Mouse (Mus musculus) embryonic facial prominence, embryonic 11.5 days (tissue): ENCODE data around the gene Adamts5. TPM values are rescaled to one million over a fixed set of nuclear protein-coding genes. Genes with fewer than 3 reads are reported as not detected.

Experiments
- ATAC-seq: fragments of 200-750 bp; cut with Nextera tagmentation; replicated peaks from 2 replicates; pipeline ENCODE4 v1.8.0; 2017; ENCODE audit warnings: low read depth; ENCODE audit not compliant: insufficient number of reproducible peaks, low FRiP score, low TSS enrichment
- DNase-seq: peaks from one replicate; pipeline ENCODE4 v3.0.0-alpha.2; 2015; ENCODE audit warnings: low spot score
- H3K27ac ChIP-seq: fragments of 300-500 bp; sonication (generic); replicated peaks from 2 replicates; pipeline ENCODE4 v1.5.1; 2014; ENCODE audit warnings: mild to moderate bottlenecking, low read depth, low read length, control low read depth
- H3K27me3 ChIP-seq: fragments of 300-500 bp; sonication (generic); 2 replicates; pipeline ENCODE4 v1.6.1; 2014; ENCODE audit warnings: mild to moderate bottlenecking, low read length, moderate library complexity, mixed read lengths; ENCODE audit not compliant: control insufficient read depth, insufficient read depth
- H3K36me3 ChIP-seq: fragments of 300-500 bp; sonication (generic); replicated peaks from 2 replicates; pipeline ENCODE4 v1.6.1; 2014; ENCODE audit warnings: low read depth, mild to moderate bottlenecking, low read length, moderate library complexity, mixed read lengths; ENCODE audit not compliant: control insufficient read depth, insufficient read depth
- H3K4me1 ChIP-seq: fragments of 300-500 bp; sonication (generic); 2 replicates; pipeline ENCODE4 v1.6.1; 2014; ENCODE audit warnings: low read length, mixed read lengths; ENCODE audit not compliant: control insufficient read depth, insufficient read depth
- H3K4me2 ChIP-seq: fragments of 300-500 bp; sonication (generic); 2 replicates; pipeline ENCODE4 v1.6.1; 2014; ENCODE audit warnings: low read depth, mild to moderate bottlenecking, control low read depth, low read length, moderate library complexity
- H3K4me3 ChIP-seq: fragments of 300-500 bp; sonication (generic); 2 replicates; pipeline ENCODE4 v1.5.1; 2014; ENCODE audit warnings: low read depth, low read length, control low read depth
- H3K9ac ChIP-seq: fragments of 300-500 bp; sonication (generic); replicated peaks from 2 replicates; pipeline ENCODE4 v1.6.1; 2014; ENCODE audit warnings: mild to moderate bottlenecking, control low read depth, low read length
- H3K9me3 ChIP-seq: fragments of 300-500 bp; sonication (generic); replicated peaks from 2 replicates; pipeline ENCODE4 v1.6.1; 2016; ENCODE audit warnings: mild to moderate bottlenecking, low read length, inconsistent platforms, mixed read lengths; ENCODE audit not compliant: control insufficient read depth
- WGBS: fragments of 180-500 bp; shearing (Covaris S2); extraction: QIAGEN DNeasy Blood & Tissue Kit; methylation state at CpG from one replicate; pipeline ENCODE4 v1.1.7; 2014; 5-methylcytosine and 5-hydroxymethylcytosine counted together
- polyA plus RNA-seq: library from polyadenylated mRNA; unstranded; fragments of >200 nt; fragmentation: Nextera tagmentation; extraction: Ambion mirVana; gene quantifications from 2 replicates; pipeline ENCODE4 v1.2.1, GENCODE M21; 2014

The Adamts5 gene
- 1.6 and 1.7 TPM in 2 replicates for polyA plus RNA-seq

DNA sequence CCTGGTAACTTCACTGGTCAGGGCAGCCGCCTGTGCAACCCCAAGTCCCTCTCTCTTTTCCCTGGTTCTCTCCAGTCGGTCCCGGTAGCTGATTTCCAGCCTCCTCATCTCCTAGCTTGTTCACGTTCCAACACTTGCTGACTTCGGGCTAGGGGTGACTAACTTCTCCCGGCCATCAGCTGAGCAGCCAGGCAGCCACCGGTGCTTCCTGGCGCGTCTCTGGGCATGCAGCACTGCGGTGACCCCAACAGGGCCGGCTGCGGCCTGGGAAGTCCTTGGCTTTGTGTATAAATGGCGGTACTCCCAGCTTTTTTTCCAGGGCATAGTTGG lies at the start of gene Adamts5:
TSS of gene Adamts5 (minus strand) at position 248 of the 330 bp plus-strand sequence.
- Histone ChIP-seq H3K27ac (no peak within 1 kb of the TSS), H3K36me3 (no peaks in the 10 kb centered on the region), H3K9me3 (no peaks in the 10 kb centered on the region), H3K4me3 (peak within 1 kb of the TSS; percentile 57), H3K4me2 (peak within 1 kb of the TSS; percentile 96), H3K9ac (peak within 1 kb of the TSS; percentile 68), H3K4me1 (no peaks in the 10 kb centered on the region), H3K27me3 (peaks cover 10% of the 10 kb centered on the region)
- DNase-seq (peak; percentile 14), ATAC-seq (no peak; the same call in 1 of the 2 replicates)
- 3% methylated on average over 13 of the region's 13 CpGs for WGBS

DNA sequence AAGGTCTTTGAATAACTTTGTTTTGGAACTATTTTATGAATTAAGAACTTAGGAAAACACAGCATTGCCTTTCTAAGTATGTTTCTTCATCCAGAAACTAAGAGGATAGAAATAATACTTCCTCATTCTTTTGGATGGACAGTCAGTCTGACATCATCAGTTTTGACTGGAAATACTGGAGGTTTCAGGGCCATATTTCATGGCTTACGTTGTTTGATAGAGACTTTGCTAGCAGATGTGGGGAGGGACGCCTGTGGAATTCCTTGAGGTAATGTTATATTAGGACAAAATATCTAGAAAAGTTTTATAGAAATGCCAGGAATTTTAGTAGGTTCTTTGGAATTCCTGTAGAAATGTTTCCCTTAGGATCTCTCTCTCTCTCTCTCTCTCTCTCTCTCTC lies 48.7 kb upstream of the Adamts5 start:
- ATAC-seq (no peak), DNase-seq (no peak)
- Histone ChIP-seq H3K4me2 (no peak overlapping the region), H3K27me3 (no peaks in the 10 kb centered on the region), H3K4me3 (no peak overlapping the region), H3K9ac (no peak overlapping the region), H3K9me3 (no peaks in the 10 kb centered on the region), H3K27ac (no peak overlapping the region), H3K4me1 (no peaks in the 10 kb centered on the region), H3K36me3 (no peaks in the 10 kb centered on the region)
- 74% methylated on average over 2 of the region's 2 CpGs for WGBS

DNA sequence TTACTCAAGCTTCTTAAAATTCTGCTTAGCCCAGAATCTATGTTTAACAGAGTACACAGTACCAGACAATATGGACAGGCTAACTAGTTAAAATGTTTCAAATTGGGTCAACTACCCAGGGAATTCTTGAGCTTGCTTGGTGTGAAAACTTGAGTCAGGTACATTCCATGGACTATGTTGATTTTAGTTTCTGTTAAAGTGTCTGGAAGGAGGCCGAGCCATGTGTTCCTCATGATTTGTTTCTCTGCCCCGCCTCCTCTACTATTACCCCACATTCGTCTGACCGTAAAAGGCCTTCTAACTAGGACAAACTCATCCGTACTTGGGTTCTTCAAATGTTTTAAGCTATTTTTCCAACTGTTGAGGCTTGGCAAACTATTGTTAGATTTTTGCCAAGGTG lies 24.4 kb upstream of the Adamts5 start:
- Histone ChIP-seq H3K4me3 (no peak overlapping the region), H3K9me3 (no peaks in the 10 kb centered on the region), H3K27me3 (no peaks in the 10 kb centered on the region), H3K4me1 (no peaks in the 10 kb centered on the region), H3K36me3 (no peaks in the 10 kb centered on the region), H3K4me2 (no peak overlapping the region), H3K27ac (no peak overlapping the region), H3K9ac (no peak overlapping the region)
- DNase-seq (no peak), ATAC-seq (no peak)
- WGBS, result 88% methylated on average over 5 of the region's 5 CpGs

- H3K27me3 ChIP-seq, result no peaks in the 10 kb centered on the region
- no peaks in the 10 kb centered on the region for H3K36me3 ChIP-seq
- DNase-seq, result no peak
- H3K27ac ChIP-seq, result no peak overlapping the region
- no peak overlapping the region for H3K4me2 ChIP-seq
- no peaks in the 10 kb centered on the region for H3K9me3 ChIP-seq
- 71% methylated on average over 1 of the region's 1 CpGs for WGBS
- H3K4me3 ChIP-seq, result no peak overlapping the region
- no peaks in the 10 kb centered on the region for H3K4me1 ChIP-seq
- no peak for ATAC-seq
- no peak overlapping the region for H3K9ac ChIP-seq
Measured at GRCm38 (mm10) chr16:85922454-85922853, 20.8 kb upstream of the Adamts5 start.

- Histone ChIP-seq H3K4me3 (no peak overlapping the region), H3K36me3 (no peaks in the 10 kb centered on the region), H3K9me3 (no peaks in the 10 kb centered on the region), H3K9ac (no peak overlapping the region), H3K27me3 (no peaks in the 10 kb centered on the region), H3K4me2 (no peak overlapping the region), H3K4me1 (no peaks in the 10 kb centered on the region), H3K27ac (no peak overlapping the region)
- no peak for DNase-seq
- 60% methylated on average over 4 of the region's 4 CpGs for WGBS
- ATAC-seq, result no peak
Measured at GRCm38 (mm10) chr16:85920122-85920521, 18.5 kb upstream of the Adamts5 start.

GRCm38 (mm10) chr16:85900702-85901580 lies 687 bp downstream of the Adamts5 start:
- peak; percentile 58 for DNase-seq
- Histone ChIP-seq H3K4me3 (peak overlapping the region; percentile 57), H3K27ac (no peak overlapping the region), H3K9me3 (no peaks in the 10 kb centered on the region), H3K4me2 (peak overlapping the region; percentile 96), H3K27me3 (peaks cover 10% of the 10 kb centered on the region), H3K4me1 (no peaks in the 10 kb centered on the region), H3K36me3 (no peaks in the 10 kb centered on the region), H3K9ac (peak overlapping the region; percentile 68)
- WGBS, result under 1% methylated on average over 51 of the region's 51 CpGs
- ATAC-seq, result peak; percentile 50

DNA sequence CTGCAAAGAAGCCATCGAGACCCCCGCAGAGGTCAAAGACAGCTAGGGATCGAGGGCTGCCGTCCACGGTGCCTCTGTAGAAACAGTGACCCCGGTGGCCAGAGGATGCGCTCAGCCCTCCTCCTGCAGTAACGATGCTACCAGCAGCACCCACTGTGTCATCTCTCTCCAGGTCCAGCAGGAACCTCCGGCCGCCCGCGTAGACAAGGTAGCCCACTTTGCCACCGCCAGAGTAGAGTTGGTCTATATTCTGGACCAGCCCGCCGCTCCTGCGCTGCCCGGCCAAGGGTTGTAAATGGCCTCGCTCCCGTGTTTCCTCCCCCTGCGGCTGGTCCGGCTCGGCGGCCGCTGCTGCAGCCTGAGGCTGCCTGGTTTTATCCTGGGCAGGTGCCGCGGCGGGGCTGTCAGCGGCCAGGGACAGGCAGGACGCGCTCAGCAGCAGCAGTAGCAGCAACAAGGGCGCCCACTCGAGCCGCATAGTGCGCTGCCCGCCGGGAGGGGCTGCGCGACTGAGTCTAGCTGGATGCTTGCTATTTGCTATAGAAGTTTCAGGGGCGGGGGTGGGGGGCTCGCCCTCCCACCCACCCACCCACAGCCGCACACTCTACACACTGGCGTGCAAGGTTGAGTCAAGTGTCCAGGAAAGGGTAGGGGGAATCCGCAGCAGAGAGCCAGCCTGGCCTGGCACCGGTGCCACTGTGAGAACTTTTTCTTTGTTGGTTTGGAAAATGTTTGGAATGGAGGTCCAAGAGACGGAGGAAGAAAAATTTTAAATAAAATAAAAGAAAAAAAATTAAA lies 1.6 kb downstream of the Adamts5 start:
- H3K36me3 ChIP-seq, result no peaks in the 10 kb centered on the region
- ATAC-seq (peak; percentile 49), DNase-seq (peak; percentile 58)
- peak overlapping the region; percentile 68 for H3K9ac ChIP-seq
- H3K4me2 ChIP-seq, result peak overlapping the region; percentile 96
- H3K4me1 ChIP-seq, result no peaks in the 10 kb centered on the region
- peaks cover 10% of the 10 kb centered on the region for H3K27me3 ChIP-seq
- no peak overlapping the region for H3K27ac ChIP-seq
- WGBS, result 2% methylated on average over 45 of the region's 45 CpGs
- no peaks in the 10 kb centered on the region for H3K9me3 ChIP-seq
- peak overlapping the region; percentile 57 for H3K4me3 ChIP-seq

DNA sequence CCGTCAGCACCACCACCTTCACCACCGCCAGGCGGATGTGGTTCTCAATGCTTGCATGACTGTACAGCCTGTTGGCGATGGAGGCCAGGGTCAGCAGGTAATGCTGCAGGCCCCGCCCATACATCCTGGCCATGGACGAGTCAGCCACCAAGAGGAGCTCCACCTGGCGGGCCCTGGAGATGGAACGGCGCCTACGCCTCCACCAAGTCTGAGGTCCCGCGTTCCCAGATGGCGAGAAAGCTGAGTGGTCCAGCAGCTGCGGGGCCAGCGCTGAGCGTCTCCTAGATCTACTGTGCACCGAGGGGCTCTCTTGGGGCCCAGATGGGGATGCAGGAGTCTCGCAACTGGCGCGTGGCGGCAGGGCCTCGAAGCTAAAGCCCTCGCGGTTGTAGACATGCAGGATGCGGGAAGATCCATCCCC lies 2.3 kb downstream of the Adamts5 start:
- no peak overlapping the region for H3K27ac ChIP-seq
- peaks cover 10% of the 10 kb centered on the region for H3K27me3 ChIP-seq
- peak; percentile 44 for DNase-seq
- ATAC-seq, result peak; percentile 47; the same call in 1 of the 2 replicates
- peak overlapping the region; percentile 39 for H3K9ac ChIP-seq
- H3K4me1 ChIP-seq, result no peaks in the 10 kb centered on the region
- 18% methylated on average over 25 of the region's 25 CpGs for WGBS
- peak overlapping the region; percentile 96 for H3K4me2 ChIP-seq
- no peaks in the 10 kb centered on the region for H3K9me3 ChIP-seq
- H3K4me3 ChIP-seq, result peak overlapping the region; percentile 57
- no peaks in the 10 kb centered on the region for H3K36me3 ChIP-seq
